In the genomic region with DNA sequence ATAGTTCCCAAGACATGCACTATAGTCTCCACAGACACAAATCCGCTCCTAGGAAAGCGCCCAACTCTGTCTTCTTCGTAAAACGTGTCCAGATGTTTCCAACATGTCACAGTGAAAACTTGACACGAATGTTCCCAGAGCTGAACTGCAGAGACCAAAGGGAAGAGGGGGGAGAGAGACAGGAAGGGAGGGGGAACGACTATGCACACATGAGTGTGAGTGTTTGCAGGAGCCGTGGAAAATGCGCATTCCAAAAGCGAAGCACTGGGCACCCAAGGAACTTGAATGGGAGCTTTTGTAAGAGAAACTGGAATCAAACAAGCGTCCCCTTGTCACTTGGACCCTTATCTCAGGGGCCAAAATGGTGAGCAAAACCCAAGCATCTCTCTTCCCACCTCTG, we compare ENCODE assay signal across 14 mouse cellular contexts.
DNase-seq lines count a peak whose midpoint lies in the region; ATAC-seq and TF ChIP-seq lines count a peak whose summit lies in the region.
"Had no signal": no experiment of that assay in that cellular context is flagged by ENCODE, and none has a peak within 500 bp of the region (broad histone marks: within the 10 kb centered on the region; RNA-seq: fewer than 3 reads in every experiment).

No protein-coding gene starts in this region.

- TF ChIP-seq CTCF in brain, embryonic 14.5 days (IDR thresholded peaks at IDR 0.05; ENCODE audit: borderline replicate concordance, extremely low read depth, insufficient read depth, insufficient read length) = no peak

- no peak overlapping the region for H3K9ac ChIP-seq in heart, embryonic 13.5 days
- H3K9ac ChIP-seq in midbrain, embryonic 15.5 days = no peak overlapping the region
- H3K9ac ChIP-seq in forebrain, embryonic 11.5 days (ENCODE audit: low read length) = no peak overlapping the region
- H3K9ac ChIP-seq: midbrain, embryonic 12.5 days had no signal

- H3K9me3 ChIP-seq in heart, embryonic 13.5 days = no peaks in the 10 kb centered on the region
- H3K9me3 ChIP-seq in limb, embryonic 10.5 days (replicated peaks) = no peaks in the 10 kb centered on the region
- no peaks in the 10 kb centered on the region for H3K9me3 ChIP-seq in midbrain, embryonic 15.5 days
- H3K9me3 ChIP-seq in forebrain, embryonic 11.5 days (ENCODE audit: control insufficient read depth, low read length) = no peaks in the 10 kb centered on the region
- H3K9me3 ChIP-seq: midbrain, embryonic 12.5 days had no signal

- no peaks in the 10 kb centered on the region for H3K36me3 ChIP-seq in heart, embryonic 13.5 days
- no peaks in the 10 kb centered on the region for H3K36me3 ChIP-seq in limb, embryonic 10.5 days
- no peaks in the 10 kb centered on the region for H3K36me3 ChIP-seq in midbrain, embryonic 15.5 days (replicated peaks)
- H3K36me3 ChIP-seq in forebrain, embryonic 11.5 days (ENCODE audit: control insufficient read depth, insufficient read depth, low read length) = no peaks in the 10 kb centered on the region
- H3K36me3 ChIP-seq: midbrain, embryonic 12.5 days had no signal

- peak overlapping the region; percentile 46; the same call in 1 of the 2 replicates for H3K27ac ChIP-seq in heart, embryonic 13.5 days (replicated peaks)
- peak overlapping the region; percentile 58 for H3K27ac ChIP-seq in limb, embryonic 10.5 days
- no peak overlapping the region for H3K27ac ChIP-seq in midbrain, embryonic 15.5 days
- no peak overlapping the region for H3K27ac ChIP-seq in forebrain, embryonic 11.5 days (ENCODE audit: low read depth, low read length)
- H3K27ac ChIP-seq: midbrain, embryonic 12.5 days had no signal

- 16% methylated on average over 10 of the region's 10 CpGs for WGBS in heart, embryonic 13.5 days
- 32% methylated on average over 10 of the region's 10 CpGs for WGBS in limb, embryonic 10.5 days
- 54% methylated on average over 10 of the region's 10 CpGs for WGBS in midbrain, embryonic 15.5 days
- WGBS in forebrain, embryonic 11.5 days = 67% methylated on average over 10 of the region's 10 CpGs

- H3K27me3 ChIP-seq in heart, embryonic 13.5 days (replicated peaks) = no peaks in the 10 kb centered on the region
- no peaks in the 10 kb centered on the region for H3K27me3 ChIP-seq in limb, embryonic 10.5 days (ENCODE audit: low read depth, poor library complexity, severe bottlenecking)
- no peaks in the 10 kb centered on the region for H3K27me3 ChIP-seq in midbrain, embryonic 15.5 days (replicated peaks)
- no peaks in the 10 kb centered on the region for H3K27me3 ChIP-seq in forebrain, embryonic 11.5 days (ENCODE audit: control insufficient read depth, insufficient read depth, low read length)
- H3K27me3 ChIP-seq: midbrain, embryonic 12.5 days had no signal

- peaks cover 23% of the 10 kb centered on the region for H3K4me1 ChIP-seq in heart, embryonic 13.5 days
- H3K4me1 ChIP-seq in limb, embryonic 10.5 days = peaks cover 29% of the 10 kb centered on the region
- peaks cover 10% of the 10 kb centered on the region for H3K4me1 ChIP-seq in midbrain, embryonic 15.5 days
- H3K4me1 ChIP-seq in forebrain, embryonic 11.5 days (replicated peaks; ENCODE audit: control insufficient read depth, insufficient read depth, low read length) = no peaks in the 10 kb centered on the region

- no peak for TF ChIP-seq POLR2A in brain, embryonic 14.5 days (IDR thresholded peaks at IDR 0.05; ENCODE audit: borderline replicate concordance, extremely low read depth, insufficient read depth, insufficient read length, poor library complexity, severe bottlenecking)

- peak overlapping the region; percentile 55 for H3K4me2 ChIP-seq in heart, embryonic 13.5 days
- H3K4me2 ChIP-seq in midbrain, embryonic 15.5 days = no peak overlapping the region
- H3K4me2 ChIP-seq in forebrain, embryonic 11.5 days (ENCODE audit: low read depth, low read length, severe bottlenecking) = no peak overlapping the region
- H3K4me2 ChIP-seq: midbrain, embryonic 12.5 days had no signal

- ATAC-seq in heart, embryonic 13.5 days (ENCODE audit: extremely low read depth, insufficient number of reproducible peaks, low FRiP score, low TSS enrichment) = no peak
- no peak for ATAC-seq in midbrain, embryonic 15.5 days (replicated peaks)
- no peak for ATAC-seq in forebrain, embryonic 11.5 days (replicated peaks; ENCODE audit: low FRiP score)
- ATAC-seq: activated CD4-positive, CD25-positive, alpha-beta regulatory T cell, adult 4 months; intestine, embryonic 16.5 days had no signal

- peak; percentile 28 for DNase-seq in embryo, embryonic 10 days (ENCODE audit: low spot score)
- no peak for DNase-seq in embryo, embryonic 9.5 days (ENCODE audit: extremely low spot score)
- peak; percentile 35 for DNase-seq in brain, embryonic 14.5 days (ENCODE audit: low read depth)
- peak; percentile 37 for DNase-seq in limb, embryonic 10.5 days (ENCODE audit: low spot score)
- DNase-seq in gastrocnemius, adult 18-20 months (ENCODE audit: low spot score) = no peak
- DNase-seq in forebrain, embryonic 11.5 days (ENCODE audit: low spot score) = no peak
- DNase-seq: liver; thymus, postnatal 4 days had no signal

- H3K4me3 ChIP-seq in heart, embryonic 13.5 days = peak overlapping the region; percentile 22; the same call in 1 of the 2 replicates
- H3K4me3 ChIP-seq in limb, embryonic 10.5 days = no peak overlapping the region
- H3K4me3 ChIP-seq in midbrain, embryonic 15.5 days = no peak overlapping the region
- H3K4me3 ChIP-seq in forebrain, embryonic 11.5 days (ENCODE audit: low read depth, low read length) = no peak overlapping the region
- H3K4me3 ChIP-seq: erythroblast, embryonic 14.5 days; midbrain, embryonic 12.5 days had no signal

Comparison
In these comparisons a context has a peak if more than half of its experiments do, and no peak if none do; other contexts are left out.
1. DNase-seq: peak in embryo, embryonic 10 days (single experiment), brain, embryonic 14.5 days (single experiment) and limb, embryonic 10.5 days (single experiment); none in embryo, embryonic 9.5 days (single experiment), gastrocnemius, adult 18-20 months (single experiment) and forebrain, embryonic 11.5 days (single experiment).
2. H3K27ac ChIP-seq: peak in heart, embryonic 13.5 days (single experiment) and limb, embryonic 10.5 days (single experiment); none in midbrain, embryonic 15.5 days (single experiment) and forebrain, embryonic 11.5 days (single experiment).